Mouse (Mus musculus) gastrocnemius, adult 8-10 months (tissue): ENCODE results near the gene Ghrl. TPM values are rescaled to one million over a fixed set of nuclear protein-coding genes. Genes with fewer than 3 reads are reported as not detected.

ENCODE experiments used
- DNase-seq, 2 experiments: peaks; one replicate each; pipeline ENCODE4 v3.0.0; 2022; ENCODE audit warnings: low spot score in 2 of 2
- microRNA-seq: library from miRNA; unstranded; fragments of <30 nt; microRNA quantifications from one replicate; pipeline ENCODE4 v1.2.0, GENCODE M21; 2022
- total RNA-seq, 4 experiments: library from RNA; stranded (reverse); gene quantifications; 2 replicates each; pipeline ENCODE4 v1.2.4; 2022

Ghrl gene
- total RNA-seq, 4 experiments from 2014 or later = not detected

- no peak for DNase-seq
Observed at GRCm38 (mm10) chr6:113669821-113670220, 49.9 kb downstream of the Ghrl start.

GRCm38 (mm10) chr6:113668287-113669154 is 51.2 kb downstream of the Ghrl start:
- DNase-seq = no peak

GRCm38 (mm10) chr6:113667611-113668122 is 52.0 kb downstream of the Ghrl start:
- no peak for DNase-seq

Small RNAs within 50 kb of the gene (microRNA-seq; reads per million reads assigned to microRNA genes)
- not detected for gene Mir7042

Other genes with a start within 250 kb of the Ghrl start
- 1 to 10 TPM; 3.9 to 7.5 (median 4.7) TPM for gene Il17rc, start 248.5 kb downstream of the Ghrl start, total RNA-seq
- gene Creld1, start 236.6 kb downstream of the Ghrl start, total RNA-seq = 10 to 100 TPM; 46.7 to 56.2 (median 49.2) TPM
- gene Prrt3, start 217.9 kb downstream of the Ghrl start, total RNA-seq = not detected
- gene Emc3, start 188.2 kb downstream of the Ghrl start, total RNA-seq = 10 to 100 TPM; 51.5 to 58.0 (median 55.0) TPM
- gene Fancd2, start 188.2 kb downstream of the Ghrl start, total RNA-seq = under 1 TPM in 3 of 4 experiments, not detected in 1; 0.07 to 0.24 (median 0.24) TPM
- not detected for gene Fancd2os, start 119.2 kb downstream of the Ghrl start, total RNA-seq
- 10 to 100 TPM; 37.5 to 44.8 (median 44.1) TPM for gene Brk1, start 115.1 kb downstream of the Ghrl start, total RNA-seq
- gene Vhl, start 95.9 kb downstream of the Ghrl start, total RNA-seq = 1 to 10 TPM; 5.3 to 7.3 (median 6.2) TPM
- 1 to 10 TPM; 3.3 to 7.4 (median 4.7) TPM for gene Irak2, start 81.4 kb downstream of the Ghrl start, total RNA-seq
- gene Tatdn2, start 22.8 kb downstream of the Ghrl start, total RNA-seq = 10 to 100 TPM; 41.0 to 65.6 (median 53.0) TPM
- gene Sec13, start 20.9 kb upstream of the Ghrl start, total RNA-seq = 10 to 100 TPM; 71.3 to 73.9 (median 71.7) TPM